Mouse (Mus musculus) spleen, adult 2 months (tissue): ENCODE results near the gene Unc5c.

ENCODE experiments used
- CTCF ChIP-seq: fragments of 200-500 bp; IDR thresholded peaks from 2 replicates; pipeline ENCODE4 v1.5.1; 2011; ENCODE audit warnings: mild to moderate bottlenecking, inconsistent platforms; ENCODE audit not compliant: insufficient read depth, insufficient read length, insufficient replicate concordance; ENCODE audit errors: extremely low read depth
- POLR2A ChIP-seq: fragments of 200-500 bp; IDR thresholded peaks from 2 replicates; pipeline ENCODE4 v1.6.1; 2011; ENCODE audit warnings: low read depth, low read length, inconsistent platforms

GRCm38 (mm10) chr3:141593249-141593648 is 128.2 kb downstream of the Unc5c start:
- no peak for TF ChIP-seq CTCF
- no peak for TF ChIP-seq POLR2A
